Mouse (Mus musculus) C3H10T1/2 (cell line): ENCODE measurements around the gene Abraxas2. TPM values are rescaled to one million over a fixed set of nuclear protein-coding genes. Genes with fewer than 3 reads are reported as not detected.

Experiments
- polyA plus RNA-seq, 2 experiments: library from polyadenylated mRNA; unstranded; fragments of >200 nt; fragmentation: generic; extraction: Trizol; gene quantifications; one replicate each; pipeline ENCODE4 v1.2.1; 2012; ENCODE audit warnings: missing spikeins in 2 of 2

Gene Abraxas2
- 1 to 10 TPM in 1 of 2 experiments, under 1 TPM in 1; 0.75 to 9.0 TPM for polyA plus RNA-seq

DNA sequence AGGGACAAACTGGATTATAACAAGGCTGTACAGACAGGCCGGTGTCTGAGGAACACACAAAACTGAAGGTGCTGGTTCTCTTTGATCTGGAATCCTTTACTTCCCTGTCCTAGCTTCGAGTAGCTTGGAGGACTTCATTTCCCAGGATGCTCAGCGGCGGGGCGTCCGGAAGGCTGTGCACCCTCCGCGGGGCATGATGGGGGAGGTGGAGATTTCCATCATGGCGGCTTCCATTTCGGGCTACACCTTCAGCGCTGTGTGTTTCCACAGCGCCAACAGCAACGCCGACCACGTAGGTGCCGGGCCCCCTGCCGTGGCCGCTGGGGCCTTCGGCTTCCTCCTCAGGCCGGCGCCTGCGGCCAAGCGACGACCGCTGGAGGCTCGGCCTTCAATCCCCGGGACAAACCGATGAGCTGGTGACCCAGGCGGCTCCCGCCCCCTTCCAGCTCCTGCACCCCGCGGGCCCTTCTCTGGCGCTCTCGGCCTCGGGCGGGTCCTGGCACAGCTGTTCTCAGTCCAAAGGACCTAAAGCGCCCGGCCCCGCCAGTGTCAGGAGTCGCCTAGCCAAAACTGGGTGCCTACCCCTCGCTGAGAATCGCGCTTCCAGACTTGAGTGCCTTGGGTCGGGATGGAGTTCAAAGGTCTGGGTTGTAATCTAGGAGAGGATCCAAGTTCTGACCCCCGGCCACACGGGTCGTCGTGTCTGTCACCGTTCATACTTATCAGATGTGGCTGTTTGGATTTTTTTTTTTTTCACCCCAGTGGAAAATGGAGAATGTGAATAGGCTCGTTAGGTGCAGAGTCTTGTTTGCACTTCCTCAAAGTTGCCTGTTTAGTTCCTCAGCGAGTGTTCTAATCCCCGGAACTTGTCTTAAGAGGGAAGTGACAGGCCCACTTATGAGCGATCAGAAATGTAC lies at the start of gene Abraxas2:
Gene Abraxas2 (plus strand): TSS at position 184 of the 917 bp plus-strand sequence.

DNA sequence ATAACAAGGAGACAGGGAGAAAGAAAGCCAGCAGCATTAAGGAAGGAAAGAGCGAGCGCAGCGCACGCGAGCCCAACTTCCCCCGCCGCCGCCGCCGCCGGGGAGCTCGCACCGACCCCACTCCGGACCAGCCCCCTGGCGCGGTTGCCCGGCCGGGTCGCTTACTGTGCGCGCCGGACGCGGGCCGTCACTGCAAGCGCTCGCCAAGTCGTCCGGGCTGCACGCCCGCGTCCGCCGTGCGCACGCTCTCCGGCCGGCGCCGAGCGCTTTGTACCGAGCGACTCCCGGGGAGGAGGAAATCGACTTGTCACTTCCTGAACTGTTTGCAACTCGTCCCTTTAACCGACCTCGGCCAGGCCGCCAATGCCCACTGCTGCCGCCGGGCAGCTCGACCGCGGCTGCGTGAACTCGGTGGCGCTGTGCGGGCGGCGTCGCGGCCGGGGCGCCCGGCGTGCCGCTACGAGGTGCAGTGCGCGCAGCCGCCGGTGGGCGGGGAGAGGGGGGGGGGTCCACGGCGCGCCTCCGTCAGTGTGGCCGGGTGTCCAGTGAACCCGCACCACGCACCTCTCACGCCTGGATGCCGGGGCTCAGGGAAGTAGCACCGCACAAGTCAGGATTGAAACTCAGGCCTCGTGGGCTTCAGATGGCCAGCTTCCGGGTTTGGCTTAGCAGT lies 45.5 kb upstream of the Abraxas2 start, which contains the start of gene Fam53b:
Gene Fam53b (minus strand): TSS at position 471 of the 673 bp plus-strand sequence.

DNA sequence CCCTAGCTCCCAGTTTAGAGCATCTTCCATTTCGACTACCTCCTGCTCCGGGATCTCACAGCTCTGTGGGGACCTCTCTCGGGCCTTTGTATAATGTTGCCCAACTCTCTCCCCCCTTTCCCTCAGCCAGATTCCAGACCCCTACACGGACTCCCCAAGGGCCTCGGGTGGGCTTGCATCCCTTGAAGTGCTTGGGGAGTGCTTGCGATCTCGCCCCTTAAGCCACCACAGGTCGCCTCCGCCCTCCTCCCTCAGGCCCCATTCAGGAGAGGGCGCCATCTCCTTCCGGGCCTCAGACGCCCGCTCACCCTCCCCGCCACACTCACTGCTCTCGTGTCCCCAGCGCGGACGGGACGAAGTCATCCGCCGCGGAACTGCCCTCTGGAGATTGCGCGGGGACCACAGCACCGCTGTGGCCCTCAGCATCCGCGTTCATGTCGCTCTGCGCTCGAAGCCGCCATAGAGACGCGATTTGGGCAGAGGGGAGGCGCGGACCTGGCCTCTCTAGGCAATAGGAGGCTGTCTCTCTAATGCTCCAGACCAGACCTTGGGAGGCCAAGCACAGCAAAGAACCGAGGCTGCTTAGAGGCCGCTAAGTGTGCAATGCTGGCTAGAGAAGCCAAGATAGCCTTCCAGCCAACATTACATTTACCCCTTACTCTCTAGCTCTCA lies 6.7 kb upstream of the Abraxas2 start, which contains the start of gene Eef1akmt2:
Gene Eef1akmt2 (minus strand): TSS at position 501 of the 672 bp plus-strand sequence.

DNA sequence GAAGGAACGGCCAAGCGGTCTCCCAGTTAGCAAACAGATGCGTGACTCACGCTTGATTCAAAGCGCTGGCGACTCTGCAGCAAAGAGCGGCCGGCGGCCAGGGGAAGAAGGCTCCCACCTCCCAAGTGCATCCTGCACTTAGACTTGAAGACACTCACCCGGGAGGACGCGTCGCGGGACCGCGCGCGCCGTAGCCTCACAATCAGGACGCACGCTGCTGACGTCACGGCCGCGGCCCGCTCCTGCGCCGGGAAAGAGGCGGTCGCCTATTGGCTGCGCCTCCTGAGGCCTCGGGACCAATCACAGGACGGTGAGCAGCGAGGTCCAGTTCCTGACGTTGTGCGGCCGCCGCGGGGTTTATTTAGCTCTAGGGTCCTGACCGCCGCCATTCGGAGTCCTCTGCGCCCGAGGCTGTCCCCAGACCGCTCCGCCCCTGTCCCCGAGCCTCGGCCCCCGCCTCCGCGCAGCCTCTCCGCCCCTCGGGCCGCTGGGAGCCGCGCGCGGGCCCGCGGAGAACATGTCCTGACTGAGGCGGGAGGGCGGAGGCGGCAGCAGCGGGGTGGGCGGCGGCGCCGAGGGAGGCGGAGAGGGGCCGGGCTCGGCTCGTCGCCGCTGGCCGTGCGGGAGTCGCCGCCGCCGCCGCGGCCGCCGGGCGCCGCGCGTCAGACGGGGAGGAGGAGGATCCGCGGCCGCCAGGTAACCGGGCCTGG lies 72.0 kb downstream of the Abraxas2 start, which contains the start of gene Zranb1:
Gene Zranb1 (plus strand): TSS at position 293 of the 710 bp plus-strand sequence.

Other genes with a start within 250 kb of the Abraxas2 start
- 10 to 100 TPM; 12.3 to 15.7 TPM for gene Lhpp, start 248.6 kb upstream of the Abraxas2 start, polyA plus RNA-seq
- gene Fam53b, start 45.3 kb upstream of the Abraxas2 start, polyA plus RNA-seq, result 10 to 100 TPM in 1 of 2 experiments, 1 to 10 TPM in 1; 1.4 to 11.2 TPM
- gene Eef1akmt2, start 6.6 kb upstream of the Abraxas2 start, polyA plus RNA-seq, result 10 to 100 TPM in 1 of 2 experiments, 1 to 10 TPM in 1; 1.1 to 11.0 TPM
- gene Zranb1, start 71.9 kb downstream of the Abraxas2 start, polyA plus RNA-seq, result 1 to 10 TPM in 1 of 2 experiments, under 1 TPM in 1; 0.96 to 9.9 TPM